Mouse (Mus musculus) embryonic fibroblast, embryonic 13.5 days (primary cell): ENCODE results near the gene Dph5. TPM values are rescaled to one million over a fixed set of nuclear protein-coding genes. Genes with fewer than 3 reads are reported as not detected.

Source experiments
- H3K27ac ChIP-seq: 2 replicates; pipeline ENCODE4 v1.5.1; 2012; ENCODE audit warnings: low read length, control low read depth, inconsistent platforms; ENCODE audit not compliant: insufficient read depth
- H3K4me1 ChIP-seq: 2 replicates; pipeline ENCODE4 v1.6.1; 2011; ENCODE audit warnings: low read length; ENCODE audit not compliant: control insufficient read depth, insufficient read depth
- H3K4me3 ChIP-seq: 2 replicates; pipeline ENCODE4 v1.5.1; 2011; ENCODE audit warnings: mild to moderate bottlenecking, control low read depth, low read length; ENCODE audit not compliant: insufficient read depth
- CTCF ChIP-seq: IDR thresholded peaks from 2 replicates; pipeline ENCODE4 v1.5.1; 2011; ENCODE audit warnings: mild to moderate bottlenecking, control low read depth, low read length, moderate library complexity, borderline replicate concordance; ENCODE audit not compliant: insufficient read depth
- POLR2A ChIP-seq: IDR thresholded peaks from 2 replicates; pipeline ENCODE4 v1.6.1; 2011; ENCODE audit warnings: low read depth, mild to moderate bottlenecking, control low read depth, low read length, moderate library complexity
- polyA plus RNA-seq: library from polyadenylated mRNA; stranded (reverse); fragments of >200 nt; gene quantifications from 2 replicates; pipeline ENCODE4 v1.2.4, GENCODE M21; 2011; ENCODE audit warnings: low read depth; ENCODE audit not compliant: missing spikeins, insufficient read length

Gene Dph5
- polyA plus RNA-seq, 1 experiment: 16.1 TPM

GRCm38 (mm10) chr3:115964071-115964470, 76.4 kb downstream of the Dph5 start:
- Histone ChIP-seq H3K4me3 (no peak overlapping the region), H3K4me1 (0 out of 2 replicates have a peak, but pooled peaks cover 4% of the 10 kb centered on the region), H3K27ac (no peak overlapping the region)
- TF ChIP-seq POLR2A (no peak), CTCF (no peak)

- Histone ChIP-seq H3K4me1 (0 out of 2 replicates have a peak, but pooled peaks cover 2% of the 10 kb centered on the region), H3K27ac (peak overlapping the region; percentile 85), H3K4me3 (no peak overlapping the region)
- TF ChIP-seq CTCF (no peak), POLR2A (no peak)
These were observed 81.3 kb downstream of the Dph5 start for GRCm38 (mm10) chr3:115968745-115969530.

GRCm38 (mm10) chr3:115971045-115971785, 83.6 kb downstream of the Dph5 start:
- TF ChIP-seq POLR2A (no peak), CTCF (no peak)
- no peak overlapping the region for H3K4me3 ChIP-seq
- no peak overlapping the region for H3K27ac ChIP-seq
- H3K4me1 ChIP-seq: 0 out of 2 replicates have a peak, but pooled peaks cover 2% of the 10 kb centered on the region

GRCm38 (mm10) chr3:115971891-115972646, 84.4 kb downstream of the Dph5 start:
- Histone ChIP-seq H3K4me1 (0 out of 2 replicates have a peak, but pooled peaks cover 2% of the 10 kb centered on the region), H3K27ac (no peak overlapping the region), H3K4me3 (no peak overlapping the region)
- TF ChIP-seq CTCF: no peak
- no peak for TF ChIP-seq POLR2A

GRCm38 (mm10) chr3:115974228-115974627, 86.6 kb downstream of the Dph5 start:
- Histone ChIP-seq H3K27ac (no peak overlapping the region), H3K4me1 (no peaks in the 10 kb centered on the region), H3K4me3 (no peak overlapping the region)
- no peak for TF ChIP-seq CTCF
- no peak for TF ChIP-seq POLR2A

- Histone ChIP-seq H3K4me1 (no peaks in the 10 kb centered on the region), H3K27ac (no peak overlapping the region), H3K4me3 (no peak overlapping the region)
- TF ChIP-seq CTCF: no peak
- TF ChIP-seq POLR2A: no peak
These were observed 87.4 kb downstream of the Dph5 start for GRCm38 (mm10) chr3:115974995-115975394.

- Histone ChIP-seq H3K4me3 (no peak overlapping the region), H3K4me1 (no peaks in the 10 kb centered on the region), H3K27ac (no peak overlapping the region)
- no peak for TF ChIP-seq CTCF
- TF ChIP-seq POLR2A: no peak
These were observed 91.4 kb downstream of the Dph5 start for GRCm38 (mm10) chr3:115979000-115979399.

- no peak for TF ChIP-seq POLR2A
- no peak for TF ChIP-seq CTCF
- no peak overlapping the region for H3K4me3 ChIP-seq
- H3K4me1 ChIP-seq: no peaks in the 10 kb centered on the region; the same call in 1 of the 2 replicates
- H3K27ac ChIP-seq: no peak overlapping the region
These were observed 95.6 kb downstream of the Dph5 start for GRCm38 (mm10) chr3:115983217-115983616.

Other genes starting within 250 kb of the Dph5 start
- gene S1pr1, start 172.8 kb upstream of the Dph5 start, polyA plus RNA-seq: 28.7 and 29.9 TPM in 2 replicates
- gene Slc30a7, start 119.6 kb downstream of the Dph5 start, polyA plus RNA-seq: 53.1 TPM in 2 replicates
- 24.7 and 33.9 TPM in 2 replicates for gene Extl2, start 119.6 kb downstream of the Dph5 start, polyA plus RNA-seq
- 114 and 127 TPM in 2 replicates for gene Vcam1, start 241.9 kb downstream of the Dph5 start, polyA plus RNA-seq